Mouse (Mus musculus) olfactory bulb, adult 2 months (tissue): Measurements from ENCODE around the gene Vps33a. TPM values are rescaled to one million over a fixed set of nuclear protein-coding genes. Genes with fewer than 3 reads are reported as not detected.
A peak's percentile ranks its signal among the peaks of the same experiment; 100 is the strongest.

Source experiments
- H3K27ac ChIP-seq: fragments of 200-500 bp; 2 replicates; pipeline ENCODE4 v1.5.1; 2012; ENCODE audit warnings: low read depth, low read length; ENCODE audit not compliant: insufficient read depth
- H3K4me1 ChIP-seq: fragments of 200-500 bp; 2 replicates; pipeline ENCODE4 v1.6.1; 2012; ENCODE audit warnings: low read length; ENCODE audit not compliant: control insufficient read depth, insufficient read depth
- H3K4me3 ChIP-seq: fragments of 200-500 bp; 2 replicates; pipeline ENCODE4 v1.5.1; 2012; ENCODE audit warnings: mild to moderate bottlenecking, low read depth, low read length, moderate library complexity; ENCODE audit not compliant: insufficient read depth
- CTCF ChIP-seq: fragments of 200-500 bp; IDR thresholded peaks from 2 replicates; pipeline ENCODE4 v1.5.1; 2012; ENCODE audit warnings: low read depth, mild to moderate bottlenecking, low read length, moderate library complexity; ENCODE audit not compliant: insufficient read depth
- POLR2A ChIP-seq: fragments of 200-500 bp; IDR thresholded peaks from 2 replicates; pipeline ENCODE4 v1.6.1; 2012; ENCODE audit warnings: mild to moderate bottlenecking, low read depth, low read length, moderate library complexity; ENCODE audit not compliant: insufficient read depth
- WGBS: fragments of 180-500 bp; shearing (Covaris S2); methylation state at CpG from one replicate; pipeline ENCODE4 v1.1.7; 2018; 5-methylcytosine and 5-hydroxymethylcytosine counted together
- polyA plus RNA-seq: library from polyadenylated mRNA; stranded (reverse); fragments of >200 nt; gene quantifications from 2 replicates; pipeline ENCODE4 v1.2.4, GENCODE M21; 2012; ENCODE audit warnings: low replicate concordance; ENCODE audit not compliant: missing spikeins, insufficient read depth, insufficient read length

Gene Vps33a
- not detected in 2 replicates for polyA plus RNA-seq

- WGBS: under 1% methylated on average over 54 of the region's 54 CpGs
- Histone ChIP-seq H3K27ac (peak within 1 kb of the TSS; percentile 18), H3K4me3 (peak within 1 kb of the TSS; percentile 76), H3K4me1 (peaks cover 11% of the 10 kb centered on the region)
- no peak for TF ChIP-seq CTCF
- TF ChIP-seq POLR2A: peak; percentile 87
Measured at GRCm38 (mm10) chr5:123572357-123573186, at the start of gene Vps33a. Gene Vps33a (minus strand): TSS chr5:123573038.

- no peak overlapping the region for H3K4me3 ChIP-seq
- TF ChIP-seq POLR2A: no peak
- no peak for TF ChIP-seq CTCF
- H3K4me1 ChIP-seq: no peaks in the 10 kb centered on the region
- no peak overlapping the region for H3K27ac ChIP-seq
- 83% methylated on average over 13 of the region's 13 CpGs for WGBS
Measured at GRCm38 (mm10) chr5:123622421-123622820, 49.6 kb upstream of the Vps33a start.

GRCm38 (mm10) chr5:123618558-123618957, 45.7 kb upstream of the Vps33a start:
- Histone ChIP-seq H3K4me3 (no peak overlapping the region), H3K27ac (no peak overlapping the region), H3K4me1 (no peaks in the 10 kb centered on the region)
- WGBS: 52% methylated on average over 2 of the region's 2 CpGs
- TF ChIP-seq POLR2A: no peak
- no peak for TF ChIP-seq CTCF

- 0 out of 2 replicates have a peak, but pooled peaks cover 2% of the 10 kb centered on the region for H3K4me1 ChIP-seq
- no peak overlapping the region for H3K4me3 ChIP-seq
- no peak for TF ChIP-seq CTCF
- no peak for TF ChIP-seq POLR2A
- WGBS: 89% methylated on average over 24 of the region's 24 CpGs
- no peak overlapping the region for H3K27ac ChIP-seq
Measured at GRCm38 (mm10) chr5:123614246-123614645, 41.4 kb upstream of the Vps33a start.

- TF ChIP-seq CTCF (no peak), POLR2A (no peak)
Measured at GRCm38 (mm10) chr5:123609843-123610242, 37.0 kb upstream of the Vps33a start.

GRCm38 (mm10) chr5:123609416-123609815, 36.6 kb upstream of the Vps33a start:
- Histone ChIP-seq H3K4me3 (no peak overlapping the region), H3K27ac (no peak overlapping the region), H3K4me1 (peaks cover 11% of the 10 kb centered on the region)
- 85% methylated on average over 7 of the region's 7 CpGs for WGBS
- TF ChIP-seq POLR2A (no peak), CTCF (no peak)

More at GRCm38 (mm10) chr5:123609843-123610242, 37.0 kb upstream of the Vps33a start:
- Histone ChIP-seq H3K27ac (no peak overlapping the region), H3K4me1 (peaks cover 11% of the 10 kb centered on the region), H3K4me3 (no peak overlapping the region)
- 20% methylated on average over 4 of the region's 4 CpGs for WGBS

GRCm38 (mm10) chr5:123607211-123607669, 34.4 kb upstream of the Vps33a start:
- H3K4me3 ChIP-seq: no peak overlapping the region
- peaks cover 17% of the 10 kb centered on the region for H3K4me1 ChIP-seq
- TF ChIP-seq CTCF (no peak), POLR2A (no peak)
- 54% methylated on average over 3 of the region's 3 CpGs for WGBS
- H3K27ac ChIP-seq: no peak overlapping the region

GRCm38 (mm10) chr5:123603496-123603895, 30.7 kb upstream of the Vps33a start:
- TF ChIP-seq CTCF (no peak), POLR2A (no peak)
- H3K4me1 ChIP-seq: peaks cover 24% of the 10 kb centered on the region
- peak overlapping the region; percentile 36 for H3K4me3 ChIP-seq
- H3K27ac ChIP-seq: peak overlapping the region; percentile 54
- WGBS: 15% methylated on average over 11 of the region's 11 CpGs

GRCm38 (mm10) chr5:123602174-123602573, 29.3 kb upstream of the Vps33a start:
- Histone ChIP-seq H3K27ac (peak overlapping the region; percentile 54; the same call in 1 of the 2 replicates), H3K4me3 (no peak overlapping the region; the same call in 1 of the 2 replicates), H3K4me1 (peaks cover 19% of the 10 kb centered on the region)
- TF ChIP-seq POLR2A (no peak), CTCF (no peak)
- 73% methylated on average over 6 of the region's 6 CpGs for WGBS
